Mouse (Mus musculus) midbrain, embryonic 13.5 days (tissue): ENCODE data around the gene Cul4a. TPM values are rescaled to one million over a fixed set of nuclear protein-coding genes. Genes with fewer than 3 reads are reported as not detected.

Experiments
- ATAC-seq: fragments of 200-750 bp; cut with Nextera tagmentation; 2 replicates; pipeline ENCODE4 v1.8.0; 2017; ENCODE audit warnings: mild to moderate bottlenecking, moderate TSS enrichment, moderate library complexity
- H3K27ac ChIP-seq: fragments of 300-500 bp; sonication (generic); 2 replicates; pipeline ENCODE4 v1.5.1; 2015; ENCODE audit warnings: inconsistent platforms, mild to moderate bottlenecking, moderate library complexity
- H3K27me3 ChIP-seq: fragments of 300-500 bp; sonication (generic); 2 replicates; pipeline ENCODE4 v1.6.1; 2015; ENCODE audit warnings: mild to moderate bottlenecking, inconsistent platforms
- H3K36me3 ChIP-seq: fragments of 300-500 bp; sonication (generic); 2 replicates; pipeline ENCODE4 v1.6.1; 2015; ENCODE audit warnings: mild to moderate bottlenecking, inconsistent platforms
- H3K4me1 ChIP-seq: fragments of 300-500 bp; sonication (generic); replicated peaks from 2 replicates; pipeline ENCODE4 v1.6.1; 2015; ENCODE audit warnings: inconsistent platforms
- H3K4me2 ChIP-seq: fragments of 300-500 bp; sonication (generic); replicated peaks from 2 replicates; pipeline ENCODE4 v1.6.1; 2015; ENCODE audit warnings: moderate library complexity, mild to moderate bottlenecking, inconsistent platforms
- H3K4me3 ChIP-seq: fragments of 300-500 bp; sonication (generic); replicated peaks from 2 replicates; pipeline ENCODE4 v1.5.1; 2015; ENCODE audit warnings: mild to moderate bottlenecking, inconsistent platforms
- H3K9ac ChIP-seq: fragments of 300-500 bp; sonication (generic); replicated peaks from 2 replicates; pipeline ENCODE4 v1.6.1; 2015; ENCODE audit warnings: mild to moderate bottlenecking, inconsistent platforms
- H3K9me3 ChIP-seq: fragments of 300-500 bp; sonication (generic); 2 replicates; pipeline ENCODE4 v1.6.1; 2016; ENCODE audit warnings: mild to moderate bottlenecking, inconsistent platforms
- WGBS: fragments of 180-500 bp; shearing (Covaris S2); methylation state at CpG from one replicate; pipeline ENCODE4 v1.1.7; 2015; 5-methylcytosine and 5-hydroxymethylcytosine counted together
- polyA plus RNA-seq: library from polyadenylated mRNA; unstranded; fragments of >200 nt; fragmentation: Nextera tagmentation; extraction: Ambion mirVana; gene quantifications from 2 replicates; pipeline ENCODE4 v1.2.1, GENCODE M21; 2015

Gene Cul4a
- polyA plus RNA-seq, 1 experiment from 2014 or later = 69.6 TPM

DNA sequence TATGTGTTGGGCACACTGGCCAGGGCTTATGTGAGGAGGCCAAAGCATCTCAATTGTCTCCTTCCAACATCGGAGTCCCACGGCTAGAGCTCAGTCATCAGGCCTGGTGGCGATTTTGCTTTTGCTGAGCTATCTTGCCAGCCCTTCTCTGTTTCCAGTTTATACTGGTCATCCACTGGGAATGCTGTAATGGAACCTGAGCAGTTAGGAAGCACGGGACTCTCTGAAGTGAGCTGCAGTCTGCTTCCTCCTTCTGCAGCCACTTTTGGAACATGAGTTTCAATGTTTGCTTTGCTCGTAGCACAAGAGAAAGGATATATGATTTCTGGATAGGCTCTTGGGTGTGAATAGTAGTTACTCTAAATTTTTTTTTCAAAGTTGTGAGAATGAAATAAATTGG is 58.9 kb downstream of the Cul4a start:
- ATAC-seq = no peak
- Histone ChIP-seq H3K4me1 (peaks cover 41% of the 10 kb centered on the region), H3K4me3 (no peak overlapping the region), H3K4me2 (no peak overlapping the region), H3K27ac (no peak overlapping the region), H3K27me3 (no peaks in the 10 kb centered on the region), H3K36me3 (peaks cover 35% of the 10 kb centered on the region), H3K9me3 (no peaks in the 10 kb centered on the region), H3K9ac (no peak overlapping the region)
- WGBS = 93% methylated on average over 5 of the region's 5 CpGs

DNA sequence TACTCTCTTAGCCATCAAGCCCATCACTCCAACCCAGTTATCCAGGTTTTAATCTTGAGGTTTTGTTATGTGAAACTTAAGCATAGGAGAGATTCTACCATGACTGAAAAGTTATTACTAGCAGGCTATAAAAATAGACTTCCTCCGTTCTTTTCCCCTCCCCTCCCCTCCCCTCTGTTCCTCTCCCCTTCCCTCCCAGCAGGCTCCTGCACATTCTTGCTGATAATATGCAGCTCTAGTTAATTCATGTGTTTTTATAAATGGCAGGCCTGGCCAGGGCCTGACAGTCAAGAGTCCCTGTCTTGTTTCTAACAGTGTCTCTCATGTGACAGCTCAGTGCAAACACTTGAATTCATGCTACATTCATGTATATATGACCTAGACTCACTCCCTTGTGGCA is 65.1 kb downstream of the Cul4a start:
- 89% methylated on average over 1 of the region's 1 CpGs for WGBS
- no peak for ATAC-seq
- H3K4me3 ChIP-seq = no peak overlapping the region
- no peak overlapping the region for H3K27ac ChIP-seq
- H3K27me3 ChIP-seq = no peaks in the 10 kb centered on the region
- H3K36me3 ChIP-seq = peaks cover 95% of the 10 kb centered on the region
- H3K9ac ChIP-seq = no peak overlapping the region
- H3K4me2 ChIP-seq = no peak overlapping the region
- no peaks in the 10 kb centered on the region for H3K4me1 ChIP-seq
- H3K9me3 ChIP-seq = no peaks in the 10 kb centered on the region

DNA sequence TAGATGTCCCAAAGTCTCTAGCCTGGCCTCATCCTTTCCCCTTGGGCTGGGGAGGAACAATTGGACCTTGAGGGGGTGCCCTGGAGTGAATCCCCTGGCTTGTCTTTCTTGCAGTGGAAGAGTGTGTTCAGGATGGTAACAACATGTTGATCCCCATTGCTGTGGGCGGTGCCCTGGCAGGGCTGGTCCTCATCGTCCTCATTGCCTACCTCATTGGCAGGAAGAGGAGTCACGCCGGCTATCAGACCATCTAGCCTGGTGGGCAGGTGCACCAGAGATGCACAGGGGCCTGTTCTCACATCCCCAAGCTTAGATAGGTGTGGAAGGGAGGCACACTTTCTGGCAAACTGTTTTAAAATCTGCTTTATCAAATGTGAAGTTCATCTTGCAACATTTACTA is 68.9 kb downstream of the Cul4a start:
- H3K9ac ChIP-seq = no peak overlapping the region
- H3K36me3 ChIP-seq = peaks cover 97% of the 10 kb centered on the region
- no peak overlapping the region for H3K4me3 ChIP-seq
- ATAC-seq = no peak
- WGBS = 95% methylated on average over 4 of the region's 4 CpGs
- no peaks in the 10 kb centered on the region for H3K9me3 ChIP-seq
- H3K4me2 ChIP-seq = no peak overlapping the region
- H3K27ac ChIP-seq = no peak overlapping the region
- H3K4me1 ChIP-seq = no peaks in the 10 kb centered on the region
- no peaks in the 10 kb centered on the region for H3K27me3 ChIP-seq

DNA sequence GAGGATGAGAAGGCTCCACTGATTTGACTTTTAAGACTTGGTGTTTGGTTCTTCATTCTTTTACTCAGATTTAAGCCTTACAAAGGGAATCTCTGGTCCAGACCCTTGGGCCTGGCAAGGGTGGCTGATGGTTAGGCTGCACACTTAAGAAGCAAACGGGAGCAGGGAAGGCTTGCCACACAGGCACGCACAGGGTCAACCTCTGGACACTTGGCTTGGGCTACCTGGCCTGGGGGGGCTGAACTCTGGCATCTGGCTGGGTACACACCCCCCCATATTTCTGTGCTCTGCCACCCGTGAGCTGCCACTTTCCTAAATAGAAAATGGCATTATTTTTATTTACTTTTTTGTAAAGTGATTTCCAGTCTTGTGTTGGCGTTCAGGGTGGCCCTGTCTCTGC is 69.4 kb downstream of the Cul4a start:
- Histone ChIP-seq H3K27me3 (no peaks in the 10 kb centered on the region), H3K27ac (no peak overlapping the region), H3K9me3 (no peaks in the 10 kb centered on the region), H3K4me3 (no peak overlapping the region), H3K4me2 (no peak overlapping the region), H3K36me3 (peaks cover 91% of the 10 kb centered on the region), H3K9ac (no peak overlapping the region), H3K4me1 (no peaks in the 10 kb centered on the region)
- WGBS = 92% methylated on average over 4 of the region's 4 CpGs
- ATAC-seq = no peak

DNA sequence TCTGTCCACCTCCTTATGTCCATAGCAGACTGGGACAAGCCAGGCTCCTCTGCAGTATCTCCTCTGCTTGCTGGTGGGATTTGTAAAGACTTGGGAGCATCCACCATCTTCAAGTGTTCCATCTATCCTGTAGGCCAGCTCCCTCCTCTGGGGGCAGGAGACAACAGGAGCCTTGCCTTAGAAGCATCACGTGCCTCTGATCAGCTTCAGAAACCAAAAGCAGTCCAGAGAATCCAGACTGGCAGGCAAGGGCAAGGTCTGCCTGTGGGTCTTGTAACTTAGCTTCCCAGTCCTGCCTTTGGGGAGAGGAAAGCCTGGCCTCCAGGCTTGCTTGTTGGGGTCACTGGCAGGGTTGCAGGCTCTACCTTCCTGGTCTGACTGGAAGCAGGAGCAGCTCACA is 70.2 kb downstream of the Cul4a start:
- ATAC-seq = no peak
- Histone ChIP-seq H3K9me3 (no peaks in the 10 kb centered on the region), H3K4me2 (no peak overlapping the region), H3K4me3 (no peak overlapping the region), H3K27ac (no peak overlapping the region), H3K36me3 (peaks cover 83% of the 10 kb centered on the region), H3K27me3 (no peaks in the 10 kb centered on the region), H3K9ac (no peak overlapping the region), H3K4me1 (no peaks in the 10 kb centered on the region)
- 77% methylated on average over 1 of the region's 1 CpGs for WGBS

DNA sequence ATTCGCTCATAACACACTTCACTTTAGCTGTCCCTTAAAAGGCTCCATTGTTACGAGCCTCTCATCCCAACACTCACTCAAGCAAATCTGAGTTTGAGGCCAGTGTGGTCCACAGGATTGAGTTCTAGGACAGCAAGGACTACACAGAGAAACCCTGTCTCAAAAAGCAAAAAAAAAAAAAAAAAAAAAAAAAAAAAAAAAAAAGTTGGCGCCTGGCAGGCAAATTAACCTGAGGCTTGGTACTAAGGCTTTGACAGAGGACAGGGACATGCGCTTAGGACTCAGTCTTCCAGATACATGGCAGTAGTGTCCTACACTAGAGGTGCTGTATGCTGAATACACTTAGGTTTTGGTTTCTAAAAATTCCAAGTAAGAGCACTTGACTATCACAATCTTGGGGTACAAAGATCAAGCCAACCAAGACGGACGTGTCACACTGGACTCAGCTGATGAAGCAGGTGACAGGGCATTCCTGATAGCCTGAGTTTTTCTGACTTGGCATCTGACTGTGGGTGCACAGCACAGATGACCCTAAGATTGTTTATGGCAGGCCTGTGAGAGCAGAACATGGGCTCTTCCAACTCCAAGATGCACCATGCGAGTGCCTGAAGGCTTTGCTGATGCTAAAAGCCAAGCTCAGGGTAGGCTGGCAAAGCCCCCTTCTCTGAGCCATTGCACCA is 71.9 kb downstream of the Cul4a start:
- peaks cover 66% of the 10 kb centered on the region for H3K36me3 ChIP-seq
- H3K4me1 ChIP-seq = no peaks in the 10 kb centered on the region
- H3K9me3 ChIP-seq = no peaks in the 10 kb centered on the region
- H3K9ac ChIP-seq = no peak overlapping the region
- WGBS = 95% methylated on average over 7 of the region's 7 CpGs
- no peak for ATAC-seq
- H3K4me2 ChIP-seq = no peak overlapping the region
- H3K27me3 ChIP-seq = no peaks in the 10 kb centered on the region
- no peak overlapping the region for H3K27ac ChIP-seq
- no peak overlapping the region for H3K4me3 ChIP-seq

DNA sequence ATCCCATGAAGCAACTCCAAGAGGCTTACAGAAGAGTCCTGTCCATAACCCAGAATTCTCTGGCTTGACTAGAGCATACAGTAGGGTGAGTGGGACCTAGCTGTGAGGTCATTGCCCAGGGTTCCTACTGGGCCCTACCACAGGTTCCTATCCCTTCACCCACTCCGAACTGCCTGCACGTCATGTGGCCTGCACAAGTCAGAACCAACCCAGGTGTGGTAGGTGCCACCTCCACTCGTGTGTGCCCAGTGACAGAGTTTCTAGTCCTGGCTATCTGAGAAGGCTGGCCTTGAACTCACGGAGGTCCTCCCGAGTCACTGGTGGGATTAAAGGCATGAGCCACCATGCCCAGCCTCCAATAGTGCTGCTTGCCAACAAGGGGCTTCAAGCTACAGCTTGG is 72.7 kb downstream of the Cul4a start:
- H3K4me1 ChIP-seq = no peaks in the 10 kb centered on the region
- no peak overlapping the region for H3K9ac ChIP-seq
- H3K36me3 ChIP-seq = peaks cover 61% of the 10 kb centered on the region
- H3K9me3 ChIP-seq = no peaks in the 10 kb centered on the region
- no peak overlapping the region for H3K27ac ChIP-seq
- WGBS = 93% methylated on average over 5 of the region's 5 CpGs
- H3K27me3 ChIP-seq = no peaks in the 10 kb centered on the region
- H3K4me2 ChIP-seq = no peak overlapping the region
- ATAC-seq = no peak
- no peak overlapping the region for H3K4me3 ChIP-seq

DNA sequence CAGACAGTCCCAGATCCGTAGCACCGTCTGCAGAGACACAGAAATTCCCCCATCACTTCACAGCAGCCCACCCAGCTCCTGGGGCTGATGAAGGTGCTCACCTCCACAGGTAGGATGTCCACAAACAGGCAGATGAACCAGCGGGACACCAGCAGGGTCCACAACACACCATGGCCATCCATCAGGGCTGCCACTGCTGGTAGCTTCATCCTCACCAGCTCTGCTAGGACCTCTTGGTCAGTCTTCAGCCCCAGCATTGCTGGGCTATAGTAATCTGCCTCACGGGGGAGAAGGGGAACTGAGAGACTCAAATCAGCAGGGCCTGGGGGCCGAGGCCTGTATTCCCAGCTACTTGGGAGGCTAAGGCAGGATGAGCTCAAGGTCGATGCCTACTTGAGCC is 74.1 kb downstream of the Cul4a start:
- H3K27ac ChIP-seq = no peak overlapping the region
- no peak overlapping the region for H3K4me3 ChIP-seq
- H3K9me3 ChIP-seq = no peaks in the 10 kb centered on the region
- 80% methylated on average over 6 of the region's 6 CpGs for WGBS
- H3K9ac ChIP-seq = no peak overlapping the region
- no peaks in the 10 kb centered on the region for H3K4me1 ChIP-seq
- no peak overlapping the region for H3K4me2 ChIP-seq
- no peak for ATAC-seq
- peaks cover 48% of the 10 kb centered on the region for H3K36me3 ChIP-seq
- H3K27me3 ChIP-seq = no peaks in the 10 kb centered on the region

DNA sequence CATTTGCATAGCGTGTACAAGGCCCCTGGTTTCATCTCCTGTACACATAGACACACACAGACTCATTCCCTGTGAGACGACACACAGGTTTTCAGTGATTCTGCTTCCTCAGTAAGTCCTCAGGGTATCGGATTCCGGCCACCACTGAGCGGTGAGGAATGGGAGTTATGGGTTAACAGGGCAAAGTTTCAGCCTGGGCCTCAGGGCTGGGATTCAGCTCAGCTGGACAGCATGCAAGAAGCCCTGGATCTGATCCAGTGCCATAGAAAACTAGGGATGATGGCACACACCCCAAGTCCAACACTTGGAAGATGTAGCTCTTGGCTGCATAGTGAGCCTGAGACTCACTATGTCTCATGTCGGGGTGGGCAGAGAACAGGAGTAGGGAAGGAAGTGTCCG is 74.5 kb downstream of the Cul4a start:
- no peak overlapping the region for H3K27ac ChIP-seq
- H3K4me1 ChIP-seq = no peaks in the 10 kb centered on the region
- no peaks in the 10 kb centered on the region for H3K27me3 ChIP-seq
- no peak for ATAC-seq
- no peak overlapping the region for H3K4me3 ChIP-seq
- no peak overlapping the region for H3K9ac ChIP-seq
- peaks cover 44% of the 10 kb centered on the region for H3K36me3 ChIP-seq
- no peak overlapping the region for H3K4me2 ChIP-seq
- H3K9me3 ChIP-seq = no peaks in the 10 kb centered on the region
- WGBS = 85% methylated on average over 7 of the region's 7 CpGs

DNA sequence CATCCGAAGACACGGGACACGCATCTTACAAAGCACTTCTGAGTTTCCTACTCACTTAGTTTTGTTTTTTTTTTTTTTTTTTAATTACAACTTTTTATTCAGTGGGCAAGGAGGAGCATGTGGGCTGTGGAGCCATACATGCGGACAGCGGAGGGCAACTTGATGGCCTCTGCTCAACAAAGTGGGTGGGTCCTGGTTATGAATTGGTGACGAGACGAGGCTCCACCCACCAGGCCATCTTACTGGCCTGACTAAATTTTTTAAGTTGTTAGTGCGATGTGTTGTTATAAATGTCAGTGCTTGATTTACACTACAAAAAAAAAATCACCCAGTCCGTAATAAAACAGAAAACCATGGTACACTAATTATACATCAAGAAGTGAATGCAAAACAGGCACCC is 75.0 kb downstream of the Cul4a start:
- WGBS = 87% methylated on average over 9 of the region's 9 CpGs
- no peak overlapping the region for H3K4me2 ChIP-seq
- H3K4me1 ChIP-seq = no peaks in the 10 kb centered on the region
- H3K4me3 ChIP-seq = no peak overlapping the region
- no peaks in the 10 kb centered on the region for H3K9me3 ChIP-seq
- H3K9ac ChIP-seq = no peak overlapping the region
- no peak for ATAC-seq
- H3K36me3 ChIP-seq = peaks cover 42% of the 10 kb centered on the region
- H3K27ac ChIP-seq = no peak overlapping the region
- H3K27me3 ChIP-seq = no peaks in the 10 kb centered on the region

DNA sequence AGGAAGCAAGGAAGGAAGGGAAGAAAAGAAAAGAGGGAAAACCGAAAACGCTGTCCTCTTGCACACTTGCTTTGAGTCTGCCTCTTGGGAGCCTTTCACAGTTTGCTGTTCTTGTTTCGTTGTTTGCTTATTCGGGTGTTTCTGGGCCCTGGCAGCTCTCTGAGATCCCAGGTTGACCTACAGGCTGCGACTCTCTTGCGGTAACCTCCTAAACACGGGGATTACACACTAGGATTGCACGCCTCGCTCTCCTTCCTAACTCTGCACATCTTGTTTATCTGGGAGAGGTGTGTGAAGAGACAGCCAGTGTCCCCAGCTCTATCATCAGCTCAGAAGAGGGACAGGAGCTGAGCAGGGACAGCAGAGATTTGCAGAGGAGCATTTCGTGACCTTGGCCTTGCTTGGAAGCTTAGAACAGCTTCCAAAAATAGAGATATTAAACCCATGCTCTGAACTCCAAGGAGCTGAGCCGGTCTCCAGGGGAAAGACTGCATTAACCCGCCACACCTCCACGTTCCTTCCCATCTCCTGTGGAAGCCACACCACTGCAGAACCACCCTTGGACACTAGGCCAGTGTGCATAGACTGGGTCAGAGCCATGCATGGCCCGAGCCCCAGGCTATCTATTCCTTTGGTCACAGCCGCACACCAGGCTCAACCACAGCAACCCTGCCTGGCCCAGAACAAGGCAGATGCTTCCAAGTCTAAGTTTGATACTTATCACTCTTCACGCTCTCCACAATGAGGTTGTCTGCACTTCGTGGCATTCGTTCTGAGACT is 75.7 kb downstream of the Cul4a start:
- H3K4me2 ChIP-seq = no peak overlapping the region
- H3K9ac ChIP-seq = no peak overlapping the region
- ATAC-seq = no peak
- H3K4me3 ChIP-seq = no peak overlapping the region
- H3K4me1 ChIP-seq = no peaks in the 10 kb centered on the region
- WGBS = 86% methylated on average over 18 of the region's 18 CpGs
- H3K36me3 ChIP-seq = peaks cover 40% of the 10 kb centered on the region
- no peaks in the 10 kb centered on the region for H3K27me3 ChIP-seq
- no peaks in the 10 kb centered on the region for H3K9me3 ChIP-seq
- no peak overlapping the region for H3K27ac ChIP-seq

DNA sequence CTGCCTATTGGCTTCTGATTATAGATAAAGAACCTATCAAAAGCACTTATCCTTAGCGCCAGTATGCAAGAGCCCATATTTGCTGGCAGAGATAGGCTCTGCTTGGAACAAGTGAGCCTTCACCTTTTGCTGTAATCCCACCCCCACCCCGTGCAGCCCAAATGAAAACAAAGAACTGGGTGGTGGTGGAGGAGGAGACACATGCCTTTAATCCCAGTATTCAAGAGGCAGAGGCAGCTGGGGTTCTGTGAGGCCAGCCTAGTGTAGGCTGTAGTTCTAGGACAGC is 76.2 kb downstream of the Cul4a start:
- no peak overlapping the region for H3K27ac ChIP-seq
- no peaks in the 10 kb centered on the region for H3K27me3 ChIP-seq
- H3K36me3 ChIP-seq = peaks cover 36% of the 10 kb centered on the region
- H3K4me2 ChIP-seq = no peak overlapping the region
- H3K9ac ChIP-seq = no peak overlapping the region
- no peak for ATAC-seq
- 53% methylated on average over 2 of the region's 2 CpGs for WGBS
- no peaks in the 10 kb centered on the region for H3K4me1 ChIP-seq
- H3K4me3 ChIP-seq = no peak overlapping the region
- no peaks in the 10 kb centered on the region for H3K9me3 ChIP-seq

DNA sequence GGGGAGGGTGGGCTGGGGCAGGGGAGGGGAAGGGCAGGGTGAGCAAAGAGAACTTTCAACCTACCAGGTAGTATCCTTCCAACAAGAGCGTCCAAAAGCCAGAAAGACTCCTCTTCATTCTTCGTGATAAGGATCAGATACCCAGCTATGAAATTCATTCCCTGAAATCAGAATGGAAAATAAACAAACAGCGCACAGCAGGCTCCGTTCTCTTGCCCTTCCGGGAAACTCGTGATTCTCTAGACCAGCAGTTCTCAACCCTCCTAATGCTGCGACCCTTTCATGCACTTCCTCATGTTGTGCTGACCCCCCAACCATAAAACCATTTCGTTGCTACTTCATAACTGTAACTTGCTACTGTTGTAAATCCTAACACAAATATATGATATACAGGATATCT is 81.4 kb downstream of the Cul4a start:
- no peak for ATAC-seq
- peaks cover 31% of the 10 kb centered on the region; the same call in 1 of the 2 replicates for H3K36me3 ChIP-seq
- no peaks in the 10 kb centered on the region for H3K27me3 ChIP-seq
- no peak overlapping the region for H3K9ac ChIP-seq
- no peak overlapping the region for H3K27ac ChIP-seq
- no peak overlapping the region for H3K4me2 ChIP-seq
- no peaks in the 10 kb centered on the region for H3K9me3 ChIP-seq
- H3K4me1 ChIP-seq = no peaks in the 10 kb centered on the region
- 88% methylated on average over 8 of the region's 8 CpGs for WGBS
- no peak overlapping the region for H3K4me3 ChIP-seq
